Mouse (Mus musculus) midbrain, embryonic 11.5 days (tissue): ENCODE data around the gene Swi5. TPM values are rescaled to one million over a fixed set of nuclear protein-coding genes. Genes with fewer than 3 reads are reported as not detected.

Source experiments
- ATAC-seq: fragments of 200-750 bp; cut with Nextera tagmentation; 2 replicates; pipeline ENCODE4 v1.8.0; 2017; ENCODE audit warnings: moderate TSS enrichment, moderate library complexity; ENCODE audit not compliant: low FRiP score
- DNase-seq: peaks from one replicate; pipeline ENCODE4 v3.0.0; 2015; ENCODE audit warnings: low spot score; ENCODE audit errors: missing footprints
- H3K27ac ChIP-seq: fragments of 300-500 bp; sonication (generic); 2 replicates; pipeline ENCODE4 v1.5.1; 2014; ENCODE audit warnings: low read depth, low read length
- H3K27me3 ChIP-seq: fragments of 300-500 bp; sonication (generic); 2 replicates; pipeline ENCODE4 v1.6.1; 2014; ENCODE audit warnings: mild to moderate bottlenecking, low read length, moderate library complexity, mixed read lengths; ENCODE audit not compliant: control insufficient read depth, insufficient read depth
- H3K36me3 ChIP-seq: fragments of 300-500 bp; sonication (generic); 2 replicates; pipeline ENCODE4 v1.6.1; 2014; ENCODE audit warnings: mild to moderate bottlenecking, low read length, moderate library complexity, mixed read lengths; ENCODE audit not compliant: control insufficient read depth, insufficient read depth
- H3K4me1 ChIP-seq: fragments of 300-500 bp; sonication (generic); 2 replicates; pipeline ENCODE4 v1.6.1; 2014; ENCODE audit warnings: low read length; ENCODE audit not compliant: control insufficient read depth, insufficient read depth
- H3K4me2 ChIP-seq: fragments of 300-500 bp; sonication (generic); 2 replicates; pipeline ENCODE4 v1.6.1; 2014; ENCODE audit warnings: mild to moderate bottlenecking, moderate library complexity
- H3K4me3 ChIP-seq: fragments of 300-500 bp; sonication (generic); 2 replicates; pipeline ENCODE4 v1.5.1; 2014; ENCODE audit warnings: low read depth, low read length
- H3K9ac ChIP-seq: fragments of 300-500 bp; sonication (generic); 2 replicates; pipeline ENCODE4 v1.6.1; 2014; ENCODE audit warnings: low read length
- H3K9me3 ChIP-seq: fragments of 300-500 bp; sonication (generic); 2 replicates; pipeline ENCODE4 v1.6.1; 2016; ENCODE audit warnings: low read length; ENCODE audit not compliant: control insufficient read depth
- WGBS: fragments of 180-500 bp; shearing (Covaris S2); extraction: QIAGEN DNeasy Blood & Tissue Kit; methylation state at CpG from one replicate; pipeline ENCODE4 v1.1.7; 2014; 5-methylcytosine and 5-hydroxymethylcytosine counted together
- polyA plus RNA-seq: library from polyadenylated mRNA; unstranded; fragments of >200 nt; fragmentation: Nextera tagmentation; extraction: Ambion mirVana; gene quantifications from 2 replicates; pipeline ENCODE4 v1.2.1, GENCODE M21; 2014

Gene Swi5
- polyA plus RNA-seq, 1 experiment from 2014 or later = 417 TPM

- H3K4me1 ChIP-seq = peaks cover 8% of the 10 kb centered on the region
- ATAC-seq = no peak
- 83% methylated on average over 5 of the region's 5 CpGs for WGBS
- no peak overlapping the region for H3K4me2 ChIP-seq
- H3K4me3 ChIP-seq = no peak overlapping the region
- peaks cover 21% of the 10 kb centered on the region for H3K36me3 ChIP-seq
- no peaks in the 10 kb centered on the region for H3K9me3 ChIP-seq
- H3K27me3 ChIP-seq = no peaks in the 10 kb centered on the region
- no peak overlapping the region for H3K9ac ChIP-seq
- DNase-seq = no peak
- H3K27ac ChIP-seq = no peak overlapping the region
Measured at GRCm38 (mm10) chr2:32254563-32254962, 33.3 kb downstream of the Swi5 start.

DNA sequence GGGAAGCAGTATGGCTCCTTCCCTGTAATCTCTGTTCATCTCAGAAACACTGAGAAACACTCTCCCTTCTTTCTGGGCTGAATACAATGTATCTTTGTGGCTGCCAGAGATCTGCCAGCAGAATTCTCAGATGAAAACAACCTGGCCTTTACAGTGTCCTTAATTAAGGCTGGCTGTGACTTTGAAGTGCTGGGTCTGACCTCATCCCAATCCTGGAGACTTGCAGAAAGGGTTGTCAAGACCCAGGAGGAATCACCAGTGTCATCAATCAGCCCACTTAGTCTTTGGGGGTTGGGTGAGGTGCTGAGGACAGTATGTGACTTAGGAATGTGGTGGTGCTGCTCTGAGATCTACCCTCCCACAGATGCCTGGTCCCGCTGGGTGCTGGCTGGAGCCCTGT lies 34.5 kb downstream of the Swi5 start:
- Histone ChIP-seq H3K36me3 (peaks cover 21% of the 10 kb centered on the region), H3K4me1 (no peaks in the 10 kb centered on the region), H3K27ac (no peak overlapping the region), H3K4me2 (no peak overlapping the region), H3K9ac (no peak overlapping the region), H3K27me3 (no peaks in the 10 kb centered on the region), H3K9me3 (no peaks in the 10 kb centered on the region), H3K4me3 (no peak overlapping the region)
- no peak for ATAC-seq
- no peak for DNase-seq
- WGBS = 89% methylated on average over 1 of the region's 1 CpGs

GRCm38 (mm10) chr2:32252658-32253057 lies 35.2 kb downstream of the Swi5 start:
- Histone ChIP-seq H3K4me1 (no peaks in the 10 kb centered on the region), H3K27ac (no peak overlapping the region), H3K9ac (no peak overlapping the region), H3K36me3 (peaks cover 18% of the 10 kb centered on the region), H3K4me3 (no peak overlapping the region), H3K9me3 (no peaks in the 10 kb centered on the region), H3K27me3 (no peaks in the 10 kb centered on the region), H3K4me2 (no peak overlapping the region)
- WGBS = 94% methylated on average over 5 of the region's 5 CpGs
- ATAC-seq = no peak
- DNase-seq = no peak

- no peak overlapping the region for H3K9ac ChIP-seq
- no peaks in the 10 kb centered on the region for H3K4me1 ChIP-seq
- WGBS = 91% methylated on average over 12 of the region's 12 CpGs
- no peaks in the 10 kb centered on the region for H3K27me3 ChIP-seq
- H3K27ac ChIP-seq = no peak overlapping the region
- H3K4me2 ChIP-seq = no peak overlapping the region
- no peak overlapping the region for H3K4me3 ChIP-seq
- ATAC-seq (no peak), DNase-seq (no peak)
- peaks cover 14% of the 10 kb centered on the region for H3K36me3 ChIP-seq
- no peaks in the 10 kb centered on the region for H3K9me3 ChIP-seq
Measured at GRCm38 (mm10) chr2:32251791-32252527, 35.9 kb downstream of the Swi5 start.

DNA sequence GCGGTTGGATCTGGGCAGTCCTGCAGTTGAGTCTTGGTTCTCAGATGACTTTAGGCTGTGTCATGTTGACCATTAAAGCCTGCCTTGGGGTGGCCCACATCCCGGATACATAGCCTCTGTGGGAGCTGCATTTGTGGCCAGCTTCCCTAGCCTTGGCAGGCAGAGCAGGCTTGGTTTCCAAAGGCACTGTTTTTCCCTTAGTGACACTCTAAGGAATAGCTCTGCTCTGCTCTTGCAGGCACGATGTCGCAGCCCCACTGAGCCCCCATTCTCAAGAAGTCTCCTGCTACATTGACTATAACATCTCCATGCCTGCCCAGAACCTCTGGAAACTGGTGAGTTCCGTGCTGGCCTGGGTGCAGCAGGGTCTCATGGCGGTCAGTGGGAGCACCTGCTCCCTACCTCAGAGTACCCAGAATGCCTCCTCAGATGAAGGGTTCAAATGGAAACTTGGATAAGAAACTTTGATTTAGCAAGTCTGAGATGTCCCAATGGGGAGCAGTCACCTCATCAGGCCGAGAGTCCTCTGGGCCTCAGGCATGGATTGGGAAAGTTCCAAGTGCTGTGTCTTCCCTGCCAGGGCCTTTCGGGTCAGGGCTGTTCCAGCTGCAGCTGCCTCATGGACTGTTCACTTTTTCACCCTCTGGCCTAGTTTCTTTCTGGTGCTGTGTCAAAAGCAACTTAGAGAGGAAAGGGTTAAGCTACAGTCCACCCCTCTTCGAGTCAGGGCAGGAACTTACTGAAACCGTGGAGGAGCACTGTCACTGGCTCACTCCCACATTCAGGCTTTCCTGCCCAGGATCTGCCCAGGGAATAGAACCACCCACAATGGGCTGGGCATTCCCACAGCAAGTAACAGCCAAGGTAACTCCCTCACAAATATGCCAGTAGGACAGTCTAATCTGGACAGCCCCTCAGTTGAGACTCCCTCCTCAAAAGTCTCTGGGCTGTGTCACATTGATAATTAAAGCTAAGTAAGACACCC lies 39.2 kb downstream of the Swi5 start:
- Histone ChIP-seq H3K27me3 (no peaks in the 10 kb centered on the region), H3K9me3 (no peaks in the 10 kb centered on the region), H3K4me2 (no peak overlapping the region), H3K9ac (no peak overlapping the region), H3K4me1 (no peaks in the 10 kb centered on the region), H3K27ac (no peak overlapping the region), H3K4me3 (no peak overlapping the region), H3K36me3 (peaks cover 13% of the 10 kb centered on the region)
- DNase-seq (no peak), ATAC-seq (no peak)
- WGBS = 83% methylated on average over 10 of the region's 10 CpGs

- Histone ChIP-seq H3K36me3 (peaks cover 10% of the 10 kb centered on the region; the same call in 1 of the 2 replicates), H3K9ac (no peak overlapping the region), H3K27ac (no peak overlapping the region), H3K27me3 (no peaks in the 10 kb centered on the region), H3K9me3 (no peaks in the 10 kb centered on the region), H3K4me2 (no peak overlapping the region), H3K4me3 (no peak overlapping the region), H3K4me1 (no peaks in the 10 kb centered on the region)
- ATAC-seq (no peak), DNase-seq (no peak)
- whole genome bisulfite sequencing = 90% methylated on average over 4 of the region's 4 CpGs
Measured at GRCm38 (mm10) chr2:32246741-32247140, 41.1 kb downstream of the Swi5 start.

DNA sequence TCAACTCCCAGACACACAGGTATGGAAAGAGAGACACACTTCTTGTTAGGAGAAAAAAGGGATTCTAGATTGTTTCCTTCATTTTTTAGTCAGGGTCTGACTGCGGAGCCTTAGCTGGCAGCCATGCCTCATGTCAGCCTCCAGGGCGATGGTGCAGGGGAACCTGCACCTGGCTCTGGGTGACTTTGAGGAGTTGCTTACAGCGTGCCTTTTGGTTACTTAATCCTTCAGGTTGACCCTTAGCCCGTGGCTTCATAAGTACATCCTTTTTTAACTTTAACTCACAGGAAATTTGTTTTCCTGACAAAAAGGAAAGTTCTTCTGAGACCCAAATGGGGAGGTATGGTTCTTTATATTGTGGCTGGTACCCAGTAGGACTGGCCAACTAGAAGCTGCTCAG lies 44.9 kb downstream of the Swi5 start:
- 87% methylated on average over 4 of the region's 4 CpGs for WGBS
- Histone ChIP-seq H3K27ac (no peak overlapping the region), H3K27me3 (no peaks in the 10 kb centered on the region), H3K9me3 (no peaks in the 10 kb centered on the region), H3K9ac (no peak overlapping the region), H3K4me3 (no peak overlapping the region), H3K4me2 (no peak overlapping the region), H3K36me3 (peaks cover 8% of the 10 kb centered on the region; the same call in 1 of the 2 replicates), H3K4me1 (no peaks in the 10 kb centered on the region; the same call in 1 of the 2 replicates)
- no peak for DNase-seq
- ATAC-seq = no peak

- H3K4me1 ChIP-seq = peaks cover 4% of the 10 kb centered on the region; the same call in 1 of the 2 replicates
- WGBS = 88% methylated on average over 5 of the region's 5 CpGs
- no peak for ATAC-seq
Measured at GRCm38 (mm10) chr2:32240591-32240990, 47.3 kb downstream of the Swi5 start.

More at GRCm38 (mm10) chr2:32240591-32240990, 47.3 kb downstream of the Swi5 start:
- Histone ChIP-seq H3K9ac (no peak overlapping the region), H3K9me3 (no peaks in the 10 kb centered on the region), H3K27ac (no peak overlapping the region), H3K36me3 (peaks cover 8% of the 10 kb centered on the region; the same call in 1 of the 2 replicates), H3K4me2 (no peak overlapping the region), H3K27me3 (no peaks in the 10 kb centered on the region), H3K4me3 (no peak overlapping the region)
- DNase-seq = no peak
